Mouse (Mus musculus) neural tube, embryonic 11.5 days (tissue): Measurements from ENCODE around the gene Tmem221. TPM values are rescaled to one million over a fixed set of nuclear protein-coding genes. Genes with fewer than 3 reads are reported as not detected.

ENCODE experiments used
- ATAC-seq: fragments of 200-750 bp; cut with Nextera tagmentation; 2 replicates; pipeline ENCODE4 v1.8.0; 2017; ENCODE audit warnings: moderate number of reproducible peaks, mild to moderate bottlenecking, moderate TSS enrichment, moderate library complexity; ENCODE audit not compliant: insufficient read depth, low FRiP score, low TSS enrichment
- DNase-seq: peaks from one replicate; pipeline ENCODE4 v3.0.0-alpha.2; 2015; ENCODE audit warnings: low spot score
- H3K27ac ChIP-seq: fragments of 300-500 bp; sonication (generic); 2 replicates; pipeline ENCODE4 v1.5.1; 2014; ENCODE audit warnings: low read depth, mild to moderate bottlenecking, low read length
- H3K27me3 ChIP-seq: fragments of 300-500 bp; sonication (generic); 2 replicates; pipeline ENCODE4 v1.6.1; 2014; ENCODE audit warnings: mild to moderate bottlenecking, low read length, mixed read lengths; ENCODE audit not compliant: control insufficient read depth, insufficient read depth
- H3K36me3 ChIP-seq: fragments of 300-500 bp; sonication (generic); 2 replicates; pipeline ENCODE4 v1.6.1; 2014; ENCODE audit warnings: mild to moderate bottlenecking, low read length, moderate library complexity, mixed read lengths; ENCODE audit not compliant: control insufficient read depth, insufficient read depth
- H3K4me1 ChIP-seq: fragments of 300-500 bp; sonication (generic); 2 replicates; pipeline ENCODE4 v1.6.1; 2014; ENCODE audit warnings: low read length, mixed read lengths; ENCODE audit not compliant: control insufficient read depth, insufficient read depth
- H3K4me2 ChIP-seq: fragments of 300-500 bp; sonication (generic); 2 replicates; pipeline ENCODE4 v1.6.1; 2014; ENCODE audit warnings: low read depth, mild to moderate bottlenecking, moderate library complexity
- H3K4me3 ChIP-seq: fragments of 300-500 bp; sonication (generic); 2 replicates; pipeline ENCODE4 v1.5.1; 2014; ENCODE audit warnings: low read depth, low read length
- H3K9ac ChIP-seq: fragments of 300-500 bp; sonication (generic); 2 replicates; pipeline ENCODE4 v1.6.1; 2014; ENCODE audit warnings: mild to moderate bottlenecking, low read length
- H3K9me3 ChIP-seq: fragments of 300-500 bp; sonication (generic); 2 replicates; pipeline ENCODE4 v1.6.1; 2016; ENCODE audit warnings: low read length; ENCODE audit not compliant: control insufficient read depth
- WGBS: fragments of 180-500 bp; shearing (Covaris S2); extraction: QIAGEN DNeasy Blood & Tissue Kit; methylation state at CpG from one replicate; pipeline ENCODE4 v1.1.7; 2014; 5-methylcytosine and 5-hydroxymethylcytosine counted together
- polyA plus RNA-seq: library from polyadenylated mRNA; unstranded; fragments of >200 nt; fragmentation: Nextera tagmentation; extraction: Ambion mirVana; gene quantifications from 2 replicates; pipeline ENCODE4 v1.2.1, GENCODE M21; 2014

Gene Tmem221
- polyA plus RNA-seq, 1 experiment from 2014 or later: not detected

- no peaks in the 10 kb centered on the region for H3K4me1 ChIP-seq
- no peaks in the 10 kb centered on the region for H3K36me3 ChIP-seq
- no peak overlapping the region for H3K4me2 ChIP-seq
- H3K9me3 ChIP-seq: no peaks in the 10 kb centered on the region
- WGBS: 75% methylated on average over 13 of the region's 15 CpGs
- H3K27ac ChIP-seq: no peak overlapping the region
- H3K4me3 ChIP-seq: no peak overlapping the region
- ATAC-seq (no peak), DNase-seq (no peak)
- H3K27me3 ChIP-seq: peaks cover 8% of the 10 kb centered on the region
- no peak overlapping the region for H3K9ac ChIP-seq
Observed at GRCm38 (mm10) chr8:71513018-71513754, 45.5 kb downstream of the Tmem221 start.

GRCm38 (mm10) chr8:71511644-71512043 is 47.0 kb downstream of the Tmem221 start, which contains the start of gene Plvap:
Gene Plvap, minus strand, starts transcription at chr8:71511752.
- Histone ChIP-seq H3K9me3 (no peaks in the 10 kb centered on the region), H3K9ac (no peak within 1 kb of the TSS), H3K4me3 (peak within 1 kb of the TSS; percentile 14), H3K27me3 (peaks cover 23% of the 10 kb centered on the region), H3K4me2 (no peak within 1 kb of the TSS; the same call in 1 of the 2 replicates), H3K4me1 (no peaks in the 10 kb centered on the region), H3K36me3 (no peaks in the 10 kb centered on the region), H3K27ac (no peak within 1 kb of the TSS)
- WGBS: 66% methylated on average over 14 of the region's 14 CpGs
- no peak for ATAC-seq
- DNase-seq: no peak

GRCm38 (mm10) chr8:71509316-71509715 is 49.4 kb downstream of the Tmem221 start:
- 69% methylated on average over 2 of the region's 2 CpGs for WGBS

GRCm38 (mm10) chr8:71507589-71508104 is 51.0 kb downstream of the Tmem221 start:
- Histone ChIP-seq H3K27ac (no peak overlapping the region), H3K4me1 (no peaks in the 10 kb centered on the region), H3K27me3 (peaks cover 31% of the 10 kb centered on the region), H3K9ac (no peak overlapping the region), H3K4me3 (peak overlapping the region; percentile 21), H3K9me3 (no peaks in the 10 kb centered on the region), H3K4me2 (peak overlapping the region; percentile 53), H3K36me3 (no peaks in the 10 kb centered on the region)
- peak; percentile 45; the same call in 1 of the 2 replicates for ATAC-seq
- under 1% methylated on average over 61 of the region's 61 CpGs for WGBS
- peak; percentile 90 for DNase-seq

More at GRCm38 (mm10) chr8:71509316-71509715, 49.4 kb downstream of the Tmem221 start:
- Histone ChIP-seq H3K9ac (no peak overlapping the region), H3K9me3 (no peaks in the 10 kb centered on the region), H3K36me3 (no peaks in the 10 kb centered on the region), H3K4me2 (no peak overlapping the region), H3K27me3 (peaks cover 31% of the 10 kb centered on the region), H3K4me1 (no peaks in the 10 kb centered on the region), H3K27ac (no peak overlapping the region), H3K4me3 (no peak overlapping the region)
- no peak for ATAC-seq
- DNase-seq: no peak

- no peaks in the 10 kb centered on the region for H3K36me3 ChIP-seq
- no peaks in the 10 kb centered on the region for H3K9me3 ChIP-seq
- H3K9ac ChIP-seq: no peak overlapping the region
- no peak overlapping the region for H3K4me2 ChIP-seq
- 86% methylated on average over 4 of the region's 4 CpGs for WGBS
- peaks cover 31% of the 10 kb centered on the region for H3K27me3 ChIP-seq
- ATAC-seq: no peak
- H3K27ac ChIP-seq: no peak overlapping the region
- DNase-seq: no peak
- no peak overlapping the region for H3K4me3 ChIP-seq
- H3K4me1 ChIP-seq: no peaks in the 10 kb centered on the region
Observed at GRCm38 (mm10) chr8:71505979-71506378, 52.7 kb downstream of the Tmem221 start.

GRCm38 (mm10) chr8:71505326-71505725 is 53.3 kb downstream of the Tmem221 start:
- H3K36me3 ChIP-seq: no peaks in the 10 kb centered on the region
- H3K4me1 ChIP-seq: no peaks in the 10 kb centered on the region
- no peak overlapping the region for H3K27ac ChIP-seq
- ATAC-seq: no peak
- no peak overlapping the region for H3K4me2 ChIP-seq
- no peaks in the 10 kb centered on the region for H3K9me3 ChIP-seq
- H3K9ac ChIP-seq: no peak overlapping the region
- no peak for DNase-seq
- H3K4me3 ChIP-seq: no peak overlapping the region
- H3K27me3 ChIP-seq: peaks cover 31% of the 10 kb centered on the region
- WGBS: 95% methylated on average over 4 of the region's 4 CpGs

GRCm38 (mm10) chr8:71504349-71504748 is 54.3 kb downstream of the Tmem221 start:
- Histone ChIP-seq H3K36me3 (no peaks in the 10 kb centered on the region), H3K27ac (no peak overlapping the region), H3K4me1 (no peaks in the 10 kb centered on the region), H3K4me2 (no peak overlapping the region), H3K9ac (no peak overlapping the region), H3K9me3 (no peaks in the 10 kb centered on the region), H3K4me3 (no peak overlapping the region), H3K27me3 (peaks cover 31% of the 10 kb centered on the region)
- no peak for ATAC-seq
- WGBS: 92% methylated on average over 4 of the region's 4 CpGs
- no peak for DNase-seq
